Mouse (Mus musculus) forebrain, embryonic 11.5 days (tissue): ENCODE measurements at regions not wholly inside any gene's neighbourhood (a gene's known extent, or its start where the extent isn't known, plus 50 kb on each side); places are given as distances from the start of the nearest gene placed in this dataset.
A peak's percentile ranks its signal among the peaks of the same experiment; 100 is the strongest.

Experiments used
- ATAC-seq: fragments of 200-750 bp; cut with Nextera tagmentation; replicated peaks from 2 replicates; pipeline ENCODE4 v1.8.0; 2017; ENCODE audit warnings: moderate TSS enrichment; ENCODE audit not compliant: low FRiP score
- DNase-seq: peaks from one replicate; pipeline ENCODE4 v3.0.0-alpha.2; 2017; ENCODE audit warnings: low spot score
- H3K27ac ChIP-seq: fragments of 300-500 bp; sonication (generic); 2 replicates; pipeline ENCODE4 v1.5.1; 2014; ENCODE audit warnings: low read depth, low read length
- H3K27me3 ChIP-seq: fragments of 300-500 bp; sonication (generic); 2 replicates; pipeline ENCODE4 v1.6.1; 2014; ENCODE audit warnings: mild to moderate bottlenecking, low read length, mixed read lengths; ENCODE audit not compliant: control insufficient read depth, insufficient read depth
- H3K36me3 ChIP-seq: fragments of 300-500 bp; sonication (generic); 2 replicates; pipeline ENCODE4 v1.6.1; 2014; ENCODE audit warnings: mild to moderate bottlenecking, low read length, moderate library complexity, mixed read lengths; ENCODE audit not compliant: control insufficient read depth, insufficient read depth
- H3K4me1 ChIP-seq: fragments of 300-500 bp; sonication (generic); replicated peaks from 2 replicates; pipeline ENCODE4 v1.6.1; 2014; ENCODE audit warnings: low read length, mixed read lengths; ENCODE audit not compliant: control insufficient read depth, insufficient read depth
- H3K4me2 ChIP-seq: fragments of 300-500 bp; sonication (generic); 2 replicates; pipeline ENCODE4 v1.6.1; 2014; ENCODE audit warnings: low read depth, mild to moderate bottlenecking, low read length, moderate library complexity, mixed read lengths; ENCODE audit not compliant: severe bottlenecking
- H3K4me3 ChIP-seq: fragments of 300-500 bp; sonication (generic); 2 replicates; pipeline ENCODE4 v1.5.1; 2014; ENCODE audit warnings: low read depth, low read length
- H3K9ac ChIP-seq: fragments of 300-500 bp; sonication (generic); 2 replicates; pipeline ENCODE4 v1.6.1; 2014; ENCODE audit warnings: low read length
- H3K9me3 ChIP-seq: fragments of 300-500 bp; sonication (generic); 2 replicates; pipeline ENCODE4 v1.6.1; 2016; ENCODE audit warnings: low read length, mixed read lengths; ENCODE audit not compliant: control insufficient read depth
- WGBS: fragments of 180-500 bp; shearing (Covaris S2); extraction: QIAGEN DNeasy Blood & Tissue Kit; methylation state at CpG from one replicate; pipeline ENCODE4 v1.1.7; 2014; 5-methylcytosine and 5-hydroxymethylcytosine counted together

GRCm38 (mm10) chr1:50622870-50623607 lies 277.4 kb upstream of the Tmeff2 start:
- H3K9ac ChIP-seq, result no peak overlapping the region
- H3K27me3 ChIP-seq, result no peaks in the 10 kb centered on the region
- H3K27ac ChIP-seq, result no peak overlapping the region
- no peaks in the 10 kb centered on the region for H3K4me1 ChIP-seq
- no peak for DNase-seq
- H3K4me3 ChIP-seq, result no peak overlapping the region
- WGBS, result 74% methylated on average over 5 of the region's 5 CpGs
- no peak for ATAC-seq
- H3K9me3 ChIP-seq, result no peaks in the 10 kb centered on the region
- H3K36me3 ChIP-seq, result no peaks in the 10 kb centered on the region
- no peak overlapping the region for H3K4me2 ChIP-seq

GRCm38 (mm10) chr1:50629000-50629399 lies 271.4 kb upstream of the Tmeff2 start:
- Histone ChIP-seq H3K4me3 (no peak overlapping the region), H3K27ac (no peak overlapping the region), H3K36me3 (no peaks in the 10 kb centered on the region), H3K27me3 (no peaks in the 10 kb centered on the region), H3K4me1 (no peaks in the 10 kb centered on the region), H3K9me3 (no peaks in the 10 kb centered on the region), H3K9ac (no peak overlapping the region), H3K4me2 (no peak overlapping the region)
- ATAC-seq (no peak), DNase-seq (no peak)
- WGBS, result 91% methylated on average over 4 of the region's 4 CpGs

GRCm38 (mm10) chr1:50629473-50630071 lies 270.9 kb upstream of the Tmeff2 start:
- 69% methylated on average over 3 of the region's 3 CpGs for WGBS
- H3K4me3 ChIP-seq, result no peak overlapping the region
- no peaks in the 10 kb centered on the region for H3K27me3 ChIP-seq
- H3K9ac ChIP-seq, result no peak overlapping the region
- H3K4me1 ChIP-seq, result no peaks in the 10 kb centered on the region
- no peaks in the 10 kb centered on the region for H3K9me3 ChIP-seq
- no peak overlapping the region for H3K27ac ChIP-seq
- no peaks in the 10 kb centered on the region for H3K36me3 ChIP-seq
- DNase-seq (no peak), ATAC-seq (no peak)
- H3K4me2 ChIP-seq, result no peak overlapping the region

GRCm38 (mm10) chr1:50637992-50638391 lies 262.5 kb upstream of the Tmeff2 start:
- H3K27ac ChIP-seq, result no peak overlapping the region
- DNase-seq, result no peak
- no peak overlapping the region for H3K9ac ChIP-seq
- no peak overlapping the region for H3K4me3 ChIP-seq
- WGBS, result 80% methylated on average over 1 of the region's 1 CpGs
- no peaks in the 10 kb centered on the region for H3K9me3 ChIP-seq
- no peaks in the 10 kb centered on the region for H3K27me3 ChIP-seq
- H3K4me1 ChIP-seq, result no peaks in the 10 kb centered on the region
- no peaks in the 10 kb centered on the region for H3K36me3 ChIP-seq
- H3K4me2 ChIP-seq, result no peak overlapping the region
- no peak for ATAC-seq

- DNase-seq, result no peak
- Histone ChIP-seq H3K4me3 (no peak overlapping the region), H3K27me3 (no peaks in the 10 kb centered on the region), H3K9ac (no peak overlapping the region), H3K27ac (no peak overlapping the region), H3K9me3 (no peaks in the 10 kb centered on the region), H3K4me1 (no peaks in the 10 kb centered on the region), H3K4me2 (no peak overlapping the region), H3K36me3 (no peaks in the 10 kb centered on the region)
- 77% methylated on average over 2 of the region's 2 CpGs for whole genome bisulfite sequencing
- ATAC-seq, result 0 out of 2 replicates have a peak, but pooled peaks have one; percentile 33
These were observed 253.3 kb upstream of the Tmeff2 start for GRCm38 (mm10) chr1:50646931-50647674.

- no peak overlapping the region for H3K4me3 ChIP-seq
- ATAC-seq (peak; percentile 78), DNase-seq (no peak)
- H3K27ac ChIP-seq, result no peak overlapping the region
- WGBS, result 54% methylated on average over 3 of the region's 3 CpGs
- H3K4me2 ChIP-seq, result no peak overlapping the region
- H3K9ac ChIP-seq, result no peak overlapping the region
- no peaks in the 10 kb centered on the region for H3K9me3 ChIP-seq
- no peaks in the 10 kb centered on the region for H3K4me1 ChIP-seq
- H3K27me3 ChIP-seq, result no peaks in the 10 kb centered on the region
- no peaks in the 10 kb centered on the region for H3K36me3 ChIP-seq
These were observed 248.3 kb upstream of the Tmeff2 start for GRCm38 (mm10) chr1:50651974-50652665.

GRCm38 (mm10) chr1:50665139-50665538 lies 235.3 kb upstream of the Tmeff2 start:
- no peaks in the 10 kb centered on the region for H3K36me3 ChIP-seq
- H3K4me1 ChIP-seq, result no peaks in the 10 kb centered on the region
- no peak overlapping the region for H3K4me3 ChIP-seq
- H3K9me3 ChIP-seq, result no peaks in the 10 kb centered on the region
- H3K9ac ChIP-seq, result no peak overlapping the region
- no peak overlapping the region for H3K4me2 ChIP-seq
- DNase-seq (no peak), ATAC-seq (no peak)
- no peaks in the 10 kb centered on the region for H3K27me3 ChIP-seq
- no peak overlapping the region for H3K27ac ChIP-seq
- 91% methylated on average over 3 of the region's 3 CpGs for WGBS

GRCm38 (mm10) chr1:50682971-50683370 lies 217.5 kb upstream of the Tmeff2 start:
- Histone ChIP-seq H3K4me2 (no peak overlapping the region), H3K9me3 (no peaks in the 10 kb centered on the region), H3K36me3 (no peaks in the 10 kb centered on the region), H3K27me3 (no peaks in the 10 kb centered on the region), H3K9ac (no peak overlapping the region), H3K4me3 (no peak overlapping the region), H3K4me1 (no peaks in the 10 kb centered on the region), H3K27ac (no peak overlapping the region)
- WGBS, result 89% methylated on average over 3 of the region's 3 CpGs
- DNase-seq (no peak), ATAC-seq (no peak)
